Mouse (Mus musculus) heart, adult 8-10 months (tissue): ENCODE data around the gene Ninl. TPM values are rescaled to one million over a fixed set of nuclear protein-coding genes. Genes with fewer than 3 reads are reported as not detected.
"Not testable (repeated sequence)": the region's sequence is repeated elsewhere in the genome, so short reads cannot be mapped to it uniquely, and the experiment has no call there.

ENCODE experiments used
- DNase-seq: peaks from one replicate; pipeline ENCODE4 v3.0.0; 2022; ENCODE audit warnings: low spot score
- total RNA-seq, 4 experiments: library from RNA; stranded (reverse); gene quantifications; 2 replicates each; pipeline ENCODE4 v1.2.4; 2022

The Ninl gene
- total RNA-seq, 4 experiments from 2014 or later: 0.82 to 2.2 (median 1.9) TPM

DNA sequence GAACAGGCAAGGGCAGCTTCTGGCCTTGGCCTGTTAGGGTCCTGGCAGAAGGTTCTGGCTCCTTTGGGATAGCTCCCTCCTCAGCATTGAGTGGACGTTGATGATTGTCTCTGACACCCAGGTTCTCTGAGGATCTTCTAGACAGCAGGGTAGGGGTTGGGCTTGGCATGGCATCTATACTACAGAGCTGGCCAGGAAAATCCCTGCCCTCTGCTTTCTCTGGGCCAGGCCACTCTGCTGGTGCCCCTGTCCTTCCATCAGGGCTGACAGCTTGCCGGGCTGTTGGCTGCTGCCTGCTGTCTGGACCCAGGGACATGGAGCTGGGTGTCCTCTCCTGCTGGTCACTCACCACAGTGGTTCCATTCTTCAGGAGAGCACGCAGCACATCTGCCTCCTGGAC, 89.5 kb downstream of the Ninl start:
- DNase-seq: no peak

DNA sequence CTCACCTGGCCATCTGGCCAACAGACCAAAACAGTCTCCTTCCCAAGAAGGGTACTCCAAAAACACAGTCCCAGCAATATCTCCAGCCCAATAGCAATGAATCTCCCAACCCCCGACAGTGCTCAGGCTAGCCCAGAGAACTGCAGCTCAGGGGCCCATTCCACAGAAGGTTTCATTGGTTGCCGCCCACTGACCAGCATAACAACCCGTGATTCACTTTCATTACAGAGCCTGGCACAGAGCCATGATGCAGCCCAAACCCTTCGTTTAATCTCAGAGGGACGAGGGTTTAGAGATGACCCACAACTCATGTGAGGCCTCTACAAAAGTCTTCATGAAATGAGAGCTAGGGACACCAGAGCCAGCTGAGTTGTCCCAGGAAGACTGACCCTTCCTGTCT, 90.4 kb downstream of the Ninl start:
- DNase-seq: no peak

DNA sequence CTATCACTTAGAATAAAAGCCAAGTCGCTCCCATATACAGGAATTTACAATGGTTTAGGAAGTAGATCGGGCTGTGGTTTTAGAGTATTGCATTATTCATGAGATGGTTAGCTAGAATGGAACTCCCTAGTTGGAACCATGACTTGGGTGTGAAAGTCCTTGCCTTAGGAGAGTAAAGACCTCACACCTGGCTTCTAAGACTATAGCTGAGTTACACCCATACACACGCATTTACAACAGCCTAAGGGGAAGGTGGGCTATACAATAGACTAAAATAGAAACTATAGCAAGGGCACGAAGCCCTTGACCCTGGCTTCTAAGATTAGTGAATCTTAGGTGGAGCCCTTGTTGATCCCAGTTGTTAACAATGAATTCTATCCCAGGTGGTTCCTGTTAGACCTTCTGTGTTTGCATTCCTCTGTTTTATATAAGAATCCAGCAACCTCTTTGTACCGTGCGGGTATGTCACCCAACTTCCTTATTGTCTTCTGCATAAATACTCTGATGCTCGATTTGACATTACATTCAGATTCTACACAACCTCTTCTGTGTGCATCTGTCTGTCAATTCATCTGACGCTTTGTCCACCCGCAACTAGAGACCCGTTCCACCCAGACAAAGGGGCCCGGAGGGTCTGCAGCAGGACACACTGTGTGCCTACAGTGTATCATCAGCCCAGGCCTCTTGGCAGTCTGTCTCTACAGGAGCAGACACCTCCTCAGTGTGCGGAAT, 91.1 kb downstream of the Ninl start:
- DNase-seq: not testable (repeated sequence)

DNA sequence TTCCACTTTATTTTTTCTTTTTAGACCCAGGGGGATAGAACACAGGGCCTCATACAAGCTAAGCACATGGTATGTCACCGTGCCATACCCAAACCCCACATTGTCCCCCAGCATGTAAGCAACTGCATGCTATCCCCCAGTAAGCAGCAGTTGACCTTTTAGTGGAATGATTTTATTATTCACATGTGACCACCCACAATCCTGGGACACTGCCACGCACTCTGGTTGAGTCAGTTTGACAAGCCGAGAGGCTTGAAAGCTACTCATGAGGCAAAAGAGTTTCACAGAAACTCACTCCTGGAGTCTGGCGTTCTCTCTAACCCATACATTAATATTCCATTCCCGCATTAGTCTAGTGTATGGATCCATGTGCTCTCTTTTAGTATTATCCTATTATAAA, 91.8 kb downstream of the Ninl start:
- DNase-seq: not testable (repeated sequence)

DNA sequence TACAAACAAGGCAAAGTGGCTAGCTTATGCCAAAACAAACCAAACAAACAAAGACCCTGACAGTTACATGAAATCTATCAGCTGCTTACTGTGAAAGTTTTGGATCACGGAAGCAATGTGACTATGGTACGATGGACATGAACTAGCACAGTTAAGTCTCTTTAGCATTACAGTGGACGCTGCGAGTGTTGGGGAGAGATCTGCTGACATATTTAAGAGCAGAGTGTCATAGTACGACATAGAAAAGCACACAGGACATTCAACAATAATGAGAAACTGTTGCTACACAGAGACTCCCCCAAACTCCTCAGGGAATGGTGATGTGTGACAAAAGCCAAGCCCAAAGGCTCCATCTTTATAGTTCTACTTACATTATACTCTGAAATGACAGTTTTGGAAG, 95.2 kb downstream of the Ninl start:
- DNase-seq: no peak

DNA sequence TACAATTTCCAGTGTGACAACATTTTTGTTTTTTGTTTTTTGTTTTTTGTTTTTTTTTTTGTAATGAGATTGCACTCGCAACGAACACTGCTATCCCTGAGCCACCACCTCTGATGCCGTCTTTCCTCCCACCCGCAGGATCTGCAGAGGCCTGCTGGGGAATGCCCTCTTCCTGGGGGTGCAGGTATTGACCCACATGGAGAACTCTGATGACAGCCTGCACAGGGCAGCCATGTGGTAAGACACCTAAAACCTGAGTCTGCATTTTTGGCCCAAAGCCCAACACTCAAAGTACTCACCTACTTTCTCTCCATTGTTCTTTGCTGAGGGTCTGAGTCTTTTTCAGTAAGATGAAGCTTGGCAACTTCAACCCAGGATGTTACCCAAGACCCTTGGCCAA, 104.5 kb downstream of the Ninl start:
- DNase-seq: no peak

DNA sequence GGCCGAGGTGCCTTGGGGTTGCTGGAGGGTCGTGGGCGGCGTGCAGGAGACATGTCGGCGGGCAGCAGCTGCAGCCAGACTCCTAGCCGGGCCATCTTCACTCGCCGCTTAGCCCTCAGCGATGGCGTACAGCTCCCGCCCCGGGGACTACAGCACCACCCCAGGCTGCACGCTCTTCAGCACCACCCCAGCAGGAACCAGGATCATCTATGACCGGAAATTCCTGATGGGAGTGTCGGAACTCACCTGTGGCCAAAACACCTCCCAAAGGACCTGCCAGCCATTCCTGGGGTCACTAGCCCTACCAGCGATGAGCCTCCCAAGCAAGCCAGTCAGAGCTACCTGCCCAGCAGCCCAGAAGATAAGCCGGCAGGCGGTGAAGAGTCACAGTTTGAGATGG, 105.7 kb downstream of the Ninl start:
- DNase-seq: no peak

DNA sequence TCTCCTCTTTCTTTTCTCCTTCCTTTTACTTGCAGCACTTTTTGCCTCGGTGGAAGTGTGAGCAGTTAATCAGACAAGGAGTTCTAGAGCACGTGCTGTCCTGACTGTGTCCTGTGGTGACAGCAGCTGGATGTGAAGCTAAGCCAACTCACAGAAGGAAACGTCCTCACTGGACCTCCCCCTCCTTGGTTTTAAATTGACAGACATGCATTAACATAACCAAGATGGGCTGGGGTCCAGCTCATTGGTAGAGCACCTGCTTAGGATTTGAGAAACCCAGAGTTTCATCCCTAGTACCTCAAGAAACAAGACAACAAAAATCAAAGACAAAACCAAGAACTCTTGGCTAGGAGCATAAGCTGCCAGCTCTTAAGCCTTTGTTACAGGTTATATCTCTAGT, 108.4 kb downstream of the Ninl start:
- no peak for DNase-seq

DNA sequence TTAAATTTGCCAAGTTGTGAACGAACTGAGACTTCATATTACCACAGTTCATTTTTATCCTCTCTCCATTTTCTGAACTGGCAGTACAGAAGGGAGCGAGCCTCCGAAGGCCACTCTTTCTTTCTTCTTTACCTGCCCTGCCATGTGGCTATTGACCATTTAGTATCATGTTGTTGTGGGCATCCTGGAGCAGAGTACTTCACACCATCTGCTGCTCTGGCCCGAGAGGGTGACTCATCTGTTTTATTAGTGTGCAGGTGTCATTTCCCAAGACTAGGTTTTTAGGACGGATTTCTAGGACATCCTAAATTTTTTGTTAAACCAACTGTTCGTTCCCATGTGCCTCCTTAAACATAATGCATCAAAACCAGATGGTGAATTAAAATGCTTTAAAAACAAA, 110.0 kb downstream of the Ninl start:
- no peak for DNase-seq

DNA sequence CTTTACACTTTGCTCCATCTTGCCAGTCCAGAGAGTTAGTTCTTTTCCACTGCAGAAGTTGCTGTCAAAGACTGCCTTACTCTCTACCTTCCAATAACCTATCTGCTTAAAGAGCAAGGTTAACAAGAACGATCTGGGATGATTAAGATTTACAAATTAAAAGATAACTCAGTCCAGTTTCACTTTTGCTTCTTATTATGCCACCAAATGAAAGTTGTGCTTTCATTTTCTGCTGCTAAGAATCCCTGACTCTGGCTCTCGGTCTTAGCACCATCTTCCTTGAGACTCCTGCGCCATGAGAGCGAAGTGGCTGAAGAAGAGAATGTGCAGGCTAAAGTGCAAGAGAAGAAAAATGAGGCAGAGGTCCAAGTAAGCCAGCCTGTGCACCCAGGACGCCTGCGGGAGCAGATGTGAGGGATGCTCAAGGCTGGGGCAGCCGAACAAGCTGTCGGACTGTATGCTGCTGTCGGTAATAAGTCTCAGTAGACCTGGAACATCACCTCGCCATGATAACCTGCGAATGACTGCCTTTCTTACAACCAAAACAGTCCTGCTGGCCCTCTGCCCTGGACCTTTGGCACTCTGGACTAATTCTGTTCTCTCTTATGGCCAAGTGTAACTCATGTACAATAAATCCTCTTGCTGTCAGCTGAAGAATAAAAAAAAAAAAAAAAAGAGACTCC, 112.0 kb downstream of the Ninl start:
- no peak for DNase-seq

DNA sequence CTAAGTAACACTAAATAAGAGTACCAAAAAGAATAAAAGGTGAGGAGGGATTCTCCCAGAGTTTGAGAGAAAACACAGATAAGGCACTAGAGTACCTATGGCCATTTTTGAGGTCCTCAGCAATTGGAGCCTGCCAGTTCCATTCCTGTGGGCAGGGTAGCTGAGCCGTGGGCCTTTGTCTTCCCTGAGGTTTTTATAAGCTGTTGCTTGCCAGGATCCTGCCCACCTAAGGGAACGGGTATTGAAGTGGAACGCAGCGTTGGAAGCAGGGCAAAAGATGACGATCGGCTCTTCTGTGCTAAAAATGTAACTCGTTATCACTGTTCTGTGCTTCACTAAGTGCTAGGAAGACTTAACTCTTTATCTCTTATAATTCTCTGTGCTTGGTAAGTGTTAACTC, 115.7 kb downstream of the Ninl start:
- DNase-seq: no peak

DNA sequence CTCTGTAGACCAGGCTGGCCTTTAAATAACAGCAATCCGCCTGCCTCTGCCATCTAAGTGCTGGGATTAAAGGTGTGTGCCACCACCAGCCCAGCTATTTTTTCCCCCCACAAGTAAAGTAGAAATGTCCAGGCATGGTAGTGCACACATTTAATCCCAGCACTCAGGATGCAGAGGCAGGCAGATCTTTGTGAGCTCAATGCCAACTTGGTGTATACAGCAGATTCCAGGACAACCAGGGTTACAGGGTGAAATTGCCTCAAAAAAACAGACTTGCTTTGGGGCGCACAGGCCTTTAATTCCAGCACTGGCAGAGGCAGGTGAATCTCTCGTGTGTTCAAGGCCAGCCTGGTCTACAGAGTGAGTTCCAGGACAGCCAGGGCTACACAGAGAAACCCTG, 116.2 kb downstream of the Ninl start:
- no peak for DNase-seq

DNA sequence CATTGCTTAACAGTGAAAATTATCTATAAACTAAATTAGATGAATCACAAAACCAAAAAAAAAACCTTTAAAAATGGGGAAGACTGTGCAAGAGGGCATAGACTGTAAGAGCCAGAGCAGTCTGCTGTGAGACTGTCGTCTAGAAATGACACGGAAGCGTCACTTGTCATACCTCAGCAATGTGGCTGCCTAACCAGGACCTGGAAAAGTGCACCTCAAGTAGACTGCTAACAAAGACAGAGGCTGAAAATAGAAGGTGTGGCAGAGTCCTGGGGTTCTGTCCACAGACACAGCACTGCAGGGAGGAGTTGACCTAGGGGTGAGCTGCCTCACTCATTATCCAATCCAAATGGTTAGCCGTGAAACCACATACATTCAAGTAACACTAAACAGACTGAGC, 117.0 kb downstream of the Ninl start:
- no peak for DNase-seq

DNA sequence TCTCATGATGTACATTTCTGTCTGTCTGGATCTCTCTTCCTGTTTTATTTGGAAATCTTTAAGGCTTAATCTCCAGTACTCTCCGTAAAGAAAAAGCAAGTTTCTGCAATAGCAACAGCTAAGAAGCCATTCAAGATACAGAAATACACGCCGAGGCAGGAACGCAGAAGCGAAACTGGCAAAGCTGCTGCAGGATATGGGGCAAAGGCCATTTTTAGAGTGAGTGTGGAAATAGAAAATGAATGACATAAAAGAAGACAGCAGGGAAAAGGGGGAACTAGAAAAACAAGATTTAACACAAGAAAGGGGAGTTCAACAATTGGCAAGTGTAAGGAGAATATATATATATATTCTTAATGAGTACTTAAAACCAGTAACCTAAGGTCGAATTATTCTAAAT, 117.5 kb downstream of the Ninl start:
- peak; percentile 42 for DNase-seq

DNA sequence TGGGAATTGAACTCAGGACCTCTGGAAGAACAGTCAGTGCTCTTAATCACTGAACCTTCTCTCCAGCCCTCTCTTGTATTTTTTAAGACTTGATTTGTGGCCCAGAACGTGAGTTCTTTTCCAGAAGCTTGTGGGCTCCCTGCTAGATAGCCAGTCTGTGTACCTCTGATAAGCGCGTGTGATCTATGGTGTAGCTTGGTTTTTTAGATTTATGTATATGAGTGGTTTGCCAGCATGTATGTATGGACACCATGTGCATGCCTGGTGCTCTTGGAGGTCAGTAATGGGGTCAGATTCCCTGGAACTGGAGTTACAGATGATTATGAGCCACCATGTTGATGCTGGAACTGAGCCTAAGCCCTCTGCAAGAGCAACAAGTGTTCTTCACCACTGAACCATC, 118.6 kb downstream of the Ninl start:
- DNase-seq: no peak

DNA sequence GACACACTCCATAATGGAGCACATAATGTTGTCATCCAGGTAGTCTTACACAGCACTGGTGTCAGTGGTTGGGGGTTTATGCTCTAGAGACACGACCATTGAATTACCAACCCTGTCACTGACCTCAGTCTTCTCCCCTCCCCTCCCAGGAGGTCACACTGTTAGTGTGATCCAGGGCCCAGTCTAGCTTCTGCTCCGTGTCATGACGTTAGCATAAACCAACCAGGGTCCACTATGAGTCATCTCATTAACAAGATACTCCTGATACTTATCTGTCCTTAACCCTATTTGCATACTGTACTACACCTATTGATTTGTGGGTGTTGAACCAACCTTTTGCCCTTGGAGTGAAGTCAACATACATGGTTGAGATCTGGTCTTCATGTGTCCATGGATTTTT, 120.5 kb downstream of the Ninl start:
- no peak for DNase-seq

DNA sequence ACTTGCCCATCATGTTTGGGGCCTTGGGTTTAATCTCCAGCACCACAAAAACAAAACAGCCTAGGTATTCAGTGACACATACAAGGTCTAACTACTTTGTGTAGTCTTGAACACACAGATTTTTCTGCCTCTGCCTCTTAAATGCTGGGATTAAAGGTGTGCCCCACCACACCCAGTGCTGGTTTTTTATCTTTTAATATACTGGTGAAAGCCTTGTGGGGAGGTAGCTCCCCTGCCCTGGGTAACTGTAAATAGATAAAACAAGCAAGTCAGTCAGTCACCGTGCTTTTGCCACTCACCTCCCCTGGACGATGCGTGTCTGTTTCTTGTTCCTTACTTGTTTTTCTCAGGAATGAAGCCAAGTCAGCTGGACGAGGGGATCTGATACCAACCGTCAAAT, 123.4 kb downstream of the Ninl start:
- DNase-seq: no peak

DNA sequence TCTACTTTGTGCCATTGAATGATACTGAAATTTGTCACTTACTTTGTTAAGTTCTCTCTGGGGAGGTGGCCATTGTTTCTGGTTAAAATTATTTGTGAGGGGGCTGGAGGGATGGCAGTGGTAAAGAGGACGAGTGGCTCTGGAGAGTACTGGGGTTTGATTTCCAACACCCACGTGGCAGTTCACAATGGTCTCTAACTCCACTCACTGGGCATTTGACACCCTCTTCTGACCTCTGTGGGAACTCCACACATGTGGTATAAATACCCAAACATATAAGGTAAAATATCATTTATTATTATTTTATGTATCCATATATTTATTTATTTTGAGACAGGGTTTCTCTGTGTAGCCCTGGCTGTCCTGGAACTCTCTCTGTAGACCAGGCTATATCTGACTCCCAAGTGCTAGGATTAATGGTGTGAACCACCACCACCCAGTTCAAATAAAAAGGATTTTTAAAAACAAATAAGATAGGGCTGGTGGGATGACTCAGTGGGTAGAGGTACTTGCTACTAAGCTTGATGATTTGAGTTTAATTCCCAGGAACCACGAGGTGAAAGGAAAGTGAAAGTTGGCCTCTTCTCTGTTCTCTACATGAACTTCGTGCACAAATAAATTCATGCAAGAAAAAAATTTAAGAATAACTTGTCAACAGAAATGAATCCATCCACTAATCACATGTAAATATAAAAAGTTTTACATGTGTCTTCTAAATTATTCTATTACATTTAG, 124.2 kb downstream of the Ninl start:
- no peak for DNase-seq

DNA sequence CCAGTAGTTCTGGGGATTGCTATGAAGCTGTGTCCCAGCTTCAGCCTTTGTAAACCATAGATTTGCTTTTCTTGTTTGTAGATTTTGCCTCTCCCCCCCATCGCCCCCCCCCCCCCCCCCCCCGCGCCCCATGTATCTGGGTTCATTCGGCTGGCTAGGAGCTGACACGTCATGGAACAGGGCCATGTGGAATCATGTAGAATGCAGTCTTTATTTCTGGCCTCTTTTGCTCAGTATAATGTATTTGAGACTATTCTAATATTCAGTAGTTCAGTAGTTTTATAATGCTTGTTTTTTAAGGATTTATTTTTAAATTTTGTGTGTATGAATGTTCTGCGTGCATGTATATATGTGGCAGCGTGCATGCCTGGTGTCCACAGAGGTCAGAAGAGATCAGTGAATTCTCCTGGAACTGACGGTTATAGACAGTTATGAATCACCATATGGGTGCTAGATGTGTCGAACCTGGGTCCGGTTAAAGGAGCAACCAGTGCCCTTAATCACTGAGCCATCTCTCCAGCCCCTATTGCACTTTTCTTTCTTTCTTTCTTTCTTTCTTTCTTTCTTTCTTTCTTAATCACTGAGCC, 128.8 kb downstream of the Ninl start:
- no peak for DNase-seq

DNA sequence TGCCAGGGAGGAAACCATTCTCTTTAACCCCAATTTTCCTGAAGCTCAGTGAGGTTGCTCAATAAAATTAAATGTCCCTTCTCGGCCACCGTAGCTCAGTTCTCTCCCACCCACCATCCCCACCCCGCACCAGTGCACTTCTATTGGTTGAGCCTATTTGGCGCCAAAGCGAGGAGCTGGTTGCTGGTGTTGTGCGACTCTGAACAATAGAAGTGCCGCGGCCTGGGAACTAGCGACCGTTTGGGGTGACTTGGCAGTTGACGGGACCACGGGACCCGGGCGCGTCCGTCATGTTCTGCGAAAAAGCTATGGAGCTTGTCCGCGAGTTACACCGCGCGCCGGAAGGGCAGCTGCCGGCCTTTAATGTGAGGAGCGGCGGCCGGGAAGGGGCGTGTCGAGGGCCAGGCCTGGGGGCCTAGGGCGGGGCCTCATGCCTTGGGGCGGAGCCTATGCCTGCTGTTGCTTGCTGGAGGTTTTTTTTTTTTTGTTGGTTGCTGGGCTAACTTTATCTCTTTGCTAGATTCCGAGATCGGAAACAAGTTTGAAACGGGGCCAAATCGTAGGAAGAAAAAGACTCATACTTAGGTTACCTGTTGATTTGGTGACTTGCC, 129.6 kb downstream of the Ninl start:
- peak; percentile 93 for DNase-seq

DNA sequence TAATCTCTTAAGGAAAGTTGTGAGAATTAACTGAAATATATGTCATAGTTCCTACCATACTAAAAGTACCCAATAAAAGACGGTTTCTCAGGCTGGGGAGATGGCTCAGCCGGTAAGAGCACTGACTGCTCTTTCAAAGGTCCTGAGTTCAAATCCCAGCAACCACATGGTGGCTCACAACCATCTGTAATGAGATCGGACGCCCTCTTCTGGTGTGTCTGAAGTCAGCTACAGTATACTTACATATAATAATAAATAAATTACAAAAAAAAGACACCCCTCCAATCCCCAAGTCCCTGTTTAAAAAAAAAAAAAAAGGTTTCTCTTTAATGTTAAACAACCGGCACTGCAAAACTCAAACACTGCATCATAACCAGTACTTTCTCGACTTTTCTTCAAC, 130.3 kb downstream of the Ninl start:
- DNase-seq: not testable (repeated sequence)

DNA sequence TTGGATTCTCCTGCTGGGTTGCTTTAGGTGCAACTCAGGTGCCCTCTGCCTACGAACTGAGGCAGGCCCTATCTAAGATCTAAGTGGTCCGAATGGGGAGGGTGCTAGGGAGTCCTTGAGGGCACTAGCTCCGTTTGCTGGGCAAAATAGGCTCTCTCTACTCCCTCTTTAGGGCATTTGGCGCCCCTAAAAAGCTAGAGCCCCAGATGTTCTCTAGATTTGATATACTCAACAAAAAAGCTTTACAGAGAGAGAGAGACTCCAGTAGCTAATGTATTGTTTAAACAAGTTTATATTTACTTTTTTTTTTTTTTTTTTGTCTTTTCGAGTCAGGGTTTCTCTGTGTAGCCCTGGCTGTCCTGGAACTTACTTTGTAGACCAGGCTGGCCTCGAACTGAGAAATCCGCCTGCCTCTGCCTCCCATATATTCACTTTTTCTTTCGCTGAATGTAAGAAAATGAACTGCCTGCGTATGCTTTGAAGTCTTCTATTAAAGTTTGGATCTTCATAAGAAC, 134.2 kb downstream of the Ninl start, which contains the start of gene Gins1:
Gene Gins1, plus strand, starts transcription at position 465 of the 515 bp plus-strand sequence.
- DNase-seq: no peak
